Mouse (Mus musculus) ES-E14 (cell line): Measurements from ENCODE around the gene Ano10. TPM values are rescaled to one million over a fixed set of nuclear protein-coding genes. Genes with fewer than 3 reads are reported as not detected.
A peak's percentile ranks its signal among the peaks of the same experiment; 100 is the strongest.
"Not testable (repeated sequence)": the region's sequence is repeated elsewhere in the genome, so short reads cannot be mapped to it uniquely, and the experiment has no call there.

Experiments used
- DNase-seq: peaks from one replicate; pipeline ENCODE4 v3.0.0-alpha.2; 2013; ENCODE audit warnings: low read depth, low spot score
- H3K27ac ChIP-seq: 2 replicates; pipeline ENCODE4 v1.5.1; 2012; ENCODE audit warnings: low read depth, mild to moderate bottlenecking, low read length, moderate library complexity, mixed read lengths; ENCODE audit not compliant: poor library complexity, insufficient read depth, severe bottlenecking
- H3K36me3 ChIP-seq: 2 replicates; pipeline ENCODE4 v1.6.1; 2012; ENCODE audit warnings: mild to moderate bottlenecking, low read length, moderate library complexity, mixed read lengths; ENCODE audit not compliant: control insufficient read depth, poor library complexity, insufficient read depth, severe bottlenecking
- H3K4me1 ChIP-seq, 2 experiments: fragments of 150-350 bp in 1 of 2; sonication (generic) in 1 of 2; 2 replicates each; pipeline ENCODE4 v1.6.1; 2012; ENCODE audit warnings: low read length in 2 of 2, mild to moderate bottlenecking in 1 of 2, mixed read lengths in 1 of 2; ENCODE audit not compliant: control insufficient read depth in 2 of 2, insufficient read depth in 2 of 2, poor library complexity in 1 of 2
- H3K4me3 ChIP-seq, 2 experiments: fragments of 150-350 bp in 1 of 2; sonication (generic) in 1 of 2; 2 replicates each; pipeline ENCODE4 v1.5.1; 2012; ENCODE audit warnings: low read length in 2 of 2, low read depth in 1 of 2, mild to moderate bottlenecking in 1 of 2, mixed read lengths in 1 of 2; ENCODE audit not compliant: insufficient read depth in 1 of 2, poor library complexity in 1 of 2, severe bottlenecking in 1 of 2
- H3K9ac ChIP-seq: 2 replicates; pipeline ENCODE4 v1.6.1; 2012; ENCODE audit warnings: low read depth, mild to moderate bottlenecking, low read length, mixed read lengths; ENCODE audit not compliant: poor library complexity, insufficient read depth, severe bottlenecking
- H3K9me3 ChIP-seq: fragments of 150-350 bp; sonication (generic); 2 replicates; pipeline ENCODE4 v1.6.1; 2012; ENCODE audit warnings: low read depth, mild to moderate bottlenecking, low read length; ENCODE audit not compliant: control insufficient read depth, insufficient read depth
- CHD2 ChIP-seq: IDR thresholded peaks from 2 replicates; pipeline ENCODE4 v1.6.1; 2014; ENCODE audit warnings: mild to moderate bottlenecking, low read depth, low read length, inconsistent platforms
- HCFC1 ChIP-seq: IDR thresholded peaks from 2 replicates; pipeline ENCODE4 v1.6.1; 2012; ENCODE audit warnings: low read length, inconsistent platforms, borderline replicate concordance; ENCODE audit not compliant: insufficient read depth
- MAFK ChIP-seq: IDR thresholded peaks from 2 replicates; pipeline ENCODE4 v1.6.1; 2014; ENCODE audit warnings: mild to moderate bottlenecking, low read depth, low read length, inconsistent platforms; ENCODE audit not compliant: insufficient read depth
- ZC3H11A ChIP-seq: IDR thresholded peaks from 2 replicates; pipeline ENCODE4 v1.6.1; 2012; ENCODE audit warnings: low read depth, mild to moderate bottlenecking, inconsistent platforms, low read length, borderline replicate concordance
- ZNF384 ChIP-seq: IDR thresholded peaks from 2 replicates; pipeline ENCODE4 v1.6.1; 2012; ENCODE audit warnings: low read depth, low read length, inconsistent platforms
- in situ Hi-C, 2 experiments: fragments of 600-800 bp; cut with MboI; formaldehyde crosslinking; loops; one replicate each; pipeline ENCODE4 v1.15.1; 2025; ENCODE audit warnings: low sequenced_read_pairs in 2 of 2, inconsistent platforms in 1 of 2; ENCODE audit not compliant: unreplicated experiment in 2 of 2
- total RNA-seq: library from RNA; depleted of rRNA; stranded (reverse); fragments of 300-350 nt; gene quantifications from 2 replicates; pipeline ENCODE4 v1.2.3, GENCODE M21; 2012

Ano10 gene
- total RNA-seq, 1 experiment, result 13.7 TPM

GRCm38 (mm10) chr9:122316562-122316961, 22.3 kb upstream of the Ano10 start:
- no peaks in the 10 kb centered on the region for H3K36me3 ChIP-seq
- no peak overlapping the region for H3K27ac ChIP-seq
- no peak overlapping the region for H3K4me3 ChIP-seq
- peaks cover 0 to 4% of the 10 kb centered on the region in 2 experiments; a peak in 2 of 4 replicates for H3K4me1 ChIP-seq
- in situ Hi-C loops, result no loop called here
- no peak for DNase-seq
- TF ChIP-seq HCFC1 (no peak), CHD2 (no peak), ZC3H11A (no peak), MAFK (no peak), ZNF384 (no peak)
- H3K9ac ChIP-seq, result no peak overlapping the region
- no peaks in the 10 kb centered on the region for H3K9me3 ChIP-seq

GRCm38 (mm10) chr9:122315501-122315900, 21.3 kb upstream of the Ano10 start:
- DNase-seq, result no peak
- Histone ChIP-seq H3K4me3 (no peak overlapping the region), H3K27ac (no peak overlapping the region), H3K9ac (no peak overlapping the region), H3K4me1 (peaks cover 0 to 6% of the 10 kb centered on the region in 2 experiments; a peak in 2 of 4 replicates), H3K36me3 (no peaks in the 10 kb centered on the region), H3K9me3 (no peaks in the 10 kb centered on the region)
- in situ Hi-C loops, result no loop called here
- TF ChIP-seq ZC3H11A (no peak), ZNF384 (no peak)

GRCm38 (mm10) chr9:122314942-122315341, 20.7 kb upstream of the Ano10 start:
- no peak overlapping the region for H3K9ac ChIP-seq
- peaks cover 0 to 6% of the 10 kb centered on the region in 2 experiments; a peak in 2 of 4 replicates for H3K4me1 ChIP-seq
- in situ Hi-C loops, result no loop called here

GRCm38 (mm10) chr9:122314386-122314785, 20.2 kb upstream of the Ano10 start:
- no peaks in the 10 kb centered on the region for H3K36me3 ChIP-seq
- H3K9ac ChIP-seq, result no peak overlapping the region
- H3K9me3 ChIP-seq, result no peaks in the 10 kb centered on the region
- in situ Hi-C loops, result no loop called here
- TF ChIP-seq MAFK, result no peak
- TF ChIP-seq HCFC1, result no peak
- no peak for TF ChIP-seq ZC3H11A
- TF ChIP-seq ZNF384, result no peak
- no peak for TF ChIP-seq CHD2
- H3K4me1 ChIP-seq, result peaks cover 0 to 9% of the 10 kb centered on the region in 2 experiments; a peak in 3 of 4 replicates
- H3K4me3 ChIP-seq, result no peak overlapping the region
- DNase-seq, result no peak
- H3K27ac ChIP-seq, result no peak overlapping the region

More at GRCm38 (mm10) chr9:122314942-122315341, 20.7 kb upstream of the Ano10 start:
- H3K36me3 ChIP-seq, result no peaks in the 10 kb centered on the region
- no peak overlapping the region for H3K4me3 ChIP-seq
- H3K9me3 ChIP-seq, result no peaks in the 10 kb centered on the region
- no peak for DNase-seq
- TF ChIP-seq CHD2 (no peak), MAFK (no peak), ZC3H11A (no peak), ZNF384 (peak; percentile 44; the same call in 1 of the 2 replicates)
- no peak overlapping the region for H3K27ac ChIP-seq

- H3K4me1 ChIP-seq, H3K9me3 ChIP-seq, H3K9ac ChIP-seq, H3K4me3 ChIP-seq, in situ Hi-C loops, DNase-seq, H3K27ac ChIP-seq, H3K36me3 ChIP-seq: not testable (repeated sequence)
Observed at GRCm38 (mm10) chr9:122313128-122313527, 18.9 kb upstream of the Ano10 start.
